Mouse (Mus musculus): ENCODE results near the gene Llgl2. TPM values are rescaled to one million over a fixed set of nuclear protein-coding genes. Genes with fewer than 3 reads are reported as not detected.

Llgl2 gene
- polyA plus RNA-seq, 1 experiment from 2014 or later, result 21.5 TPM

DNA sequence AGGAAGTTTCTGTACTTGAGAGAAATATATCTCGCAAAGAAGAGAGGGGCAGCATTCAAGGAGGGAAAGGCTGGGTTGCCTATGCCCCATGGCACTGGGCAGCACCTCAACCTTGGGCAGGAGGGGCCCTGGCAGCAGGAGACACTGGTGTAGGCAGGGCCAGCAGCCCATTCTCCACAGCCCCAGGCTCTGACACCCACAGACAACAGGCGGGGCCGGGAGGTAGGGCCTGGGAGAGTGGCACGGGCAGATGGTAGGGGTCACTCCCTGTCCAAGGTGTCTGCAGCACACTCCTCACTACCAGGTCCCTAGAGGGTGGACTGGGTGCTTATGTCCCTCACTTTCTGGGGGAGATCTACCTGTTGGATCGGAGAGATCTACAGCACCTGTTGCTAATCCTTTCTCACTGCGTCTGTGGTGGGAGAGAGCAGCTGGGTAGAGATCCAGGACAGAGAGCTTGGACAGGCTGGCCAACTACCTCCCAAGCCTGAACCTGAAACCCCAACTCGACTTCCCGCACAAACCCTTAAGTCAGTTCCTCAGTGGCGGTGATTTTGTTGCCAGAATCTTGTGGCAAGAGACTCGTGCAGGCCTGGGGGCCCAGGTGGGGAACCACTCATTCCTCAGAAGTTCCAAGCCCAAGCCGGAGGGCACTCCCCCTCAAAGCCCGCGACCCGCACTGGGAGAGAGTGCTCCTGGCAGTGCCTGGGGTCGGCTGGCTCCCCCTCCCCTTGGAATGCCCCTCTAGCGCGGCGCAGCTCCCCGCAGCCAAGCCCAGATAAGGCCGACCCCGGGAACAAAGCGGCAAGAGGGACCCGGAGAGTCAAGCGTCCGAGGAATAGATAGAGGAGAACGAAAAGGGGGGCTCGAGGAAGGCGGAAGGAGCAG lies 11.1 kb upstream of the Llgl2 start:
- no peaks in the 10 kb centered on the region for H3K27me3 ChIP-seq (ENCODE audit: control insufficient read depth, insufficient read depth, low read length)
- H3K27ac ChIP-seq (ENCODE audit: low read depth, low read length), result peak overlapping the region; percentile 82
- peak; percentile 32; the same call in 1 of the 2 replicates for ATAC-seq (replicated peaks; ENCODE audit: insufficient number of reproducible peaks, low FRiP score, low TSS enrichment)
- peak overlapping the region; percentile 81 for H3K9ac ChIP-seq (ENCODE audit: low read depth, low read length)
- H3K4me3 ChIP-seq (ENCODE audit: low read depth, low read length), result peak overlapping the region; percentile 89
- peak overlapping the region; percentile 91 for H3K4me2 ChIP-seq
- no peaks in the 10 kb centered on the region for H3K9me3 ChIP-seq (replicated peaks; ENCODE audit: control insufficient read depth, low read length)
- H3K4me1 ChIP-seq (ENCODE audit: control insufficient read depth, insufficient read depth, low read length), result peaks cover 59% of the 10 kb centered on the region
- 2% methylated on average over 28 of the region's 28 CpGs for WGBS (ENCODE audit: insufficient replicate concordance)
- H3K36me3 ChIP-seq (ENCODE audit: control insufficient read depth, insufficient read depth, low read length), result peaks cover 6% of the 10 kb centered on the region; the same call in 1 of the 2 replicates

DNA sequence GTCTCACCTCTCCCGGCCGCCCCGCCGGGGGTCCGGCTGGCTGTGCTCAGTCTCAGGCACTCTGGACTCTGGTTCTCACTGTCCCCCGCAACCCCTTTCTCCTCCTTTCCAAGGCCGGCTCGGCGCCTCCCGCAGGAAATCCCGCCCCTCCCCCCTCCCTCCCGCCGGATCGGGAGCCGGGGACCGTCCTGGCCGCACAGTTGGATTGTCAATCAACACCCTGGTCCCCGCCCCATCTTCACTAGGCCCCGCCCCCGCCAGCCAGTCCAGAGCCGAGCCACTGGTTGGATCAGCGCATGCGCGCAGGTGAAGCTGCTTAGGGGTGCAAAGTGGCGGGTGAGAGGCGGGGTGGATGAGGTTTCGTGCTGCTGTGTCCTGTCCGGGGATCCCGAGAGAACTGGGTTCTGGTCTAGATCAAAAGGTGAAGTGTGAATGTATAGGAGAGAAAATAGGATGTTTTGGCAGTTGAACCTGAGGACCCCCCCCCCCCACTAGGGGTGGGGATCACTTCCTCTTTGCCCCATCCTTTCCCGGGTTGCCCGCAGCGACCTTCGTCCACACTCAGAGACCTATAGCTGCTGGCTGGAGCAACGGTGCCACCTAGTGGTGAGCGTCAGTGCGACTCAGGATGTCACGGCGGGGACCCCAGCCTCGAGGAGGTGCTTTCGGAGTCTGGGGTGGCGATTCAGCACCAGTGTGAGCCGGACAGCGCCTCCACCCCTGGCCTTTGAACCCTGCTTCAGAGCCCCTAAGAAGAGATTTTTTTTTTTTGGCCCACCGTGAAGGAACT lies 10.1 kb upstream of the Llgl2 start, which contains the start of gene Caskin2:
Gene Caskin2 (minus strand): TSS at position 133 of the 790 bp plus-strand sequence.
- no peaks in the 10 kb centered on the region for H3K9me3 ChIP-seq (replicated peaks; ENCODE audit: control insufficient read depth, low read length)
- peak within 1 kb of the TSS; percentile 82 for H3K27ac ChIP-seq (ENCODE audit: low read depth, low read length)
- whole genome bisulfite sequencing (ENCODE audit: insufficient replicate concordance), result under 1% methylated on average over 42 of the region's 44 CpGs
- H3K27me3 ChIP-seq (ENCODE audit: control insufficient read depth, insufficient read depth, low read length), result no peaks in the 10 kb centered on the region
- ATAC-seq (replicated peaks; ENCODE audit: insufficient number of reproducible peaks, low FRiP score, low TSS enrichment), result peak; percentile 85
- peaks cover 49% of the 10 kb centered on the region for H3K4me1 ChIP-seq (ENCODE audit: control insufficient read depth, insufficient read depth, low read length)
- peak within 1 kb of the TSS; percentile 89 for H3K4me3 ChIP-seq (ENCODE audit: low read depth, low read length)
- H3K9ac ChIP-seq (ENCODE audit: low read depth, low read length), result peak within 1 kb of the TSS; percentile 81
- H3K4me2 ChIP-seq, result peak within 1 kb of the TSS; percentile 91
- peaks cover 10% of the 10 kb centered on the region; the same call in 1 of the 2 replicates for H3K36me3 ChIP-seq (ENCODE audit: control insufficient read depth, insufficient read depth, low read length)

DNA sequence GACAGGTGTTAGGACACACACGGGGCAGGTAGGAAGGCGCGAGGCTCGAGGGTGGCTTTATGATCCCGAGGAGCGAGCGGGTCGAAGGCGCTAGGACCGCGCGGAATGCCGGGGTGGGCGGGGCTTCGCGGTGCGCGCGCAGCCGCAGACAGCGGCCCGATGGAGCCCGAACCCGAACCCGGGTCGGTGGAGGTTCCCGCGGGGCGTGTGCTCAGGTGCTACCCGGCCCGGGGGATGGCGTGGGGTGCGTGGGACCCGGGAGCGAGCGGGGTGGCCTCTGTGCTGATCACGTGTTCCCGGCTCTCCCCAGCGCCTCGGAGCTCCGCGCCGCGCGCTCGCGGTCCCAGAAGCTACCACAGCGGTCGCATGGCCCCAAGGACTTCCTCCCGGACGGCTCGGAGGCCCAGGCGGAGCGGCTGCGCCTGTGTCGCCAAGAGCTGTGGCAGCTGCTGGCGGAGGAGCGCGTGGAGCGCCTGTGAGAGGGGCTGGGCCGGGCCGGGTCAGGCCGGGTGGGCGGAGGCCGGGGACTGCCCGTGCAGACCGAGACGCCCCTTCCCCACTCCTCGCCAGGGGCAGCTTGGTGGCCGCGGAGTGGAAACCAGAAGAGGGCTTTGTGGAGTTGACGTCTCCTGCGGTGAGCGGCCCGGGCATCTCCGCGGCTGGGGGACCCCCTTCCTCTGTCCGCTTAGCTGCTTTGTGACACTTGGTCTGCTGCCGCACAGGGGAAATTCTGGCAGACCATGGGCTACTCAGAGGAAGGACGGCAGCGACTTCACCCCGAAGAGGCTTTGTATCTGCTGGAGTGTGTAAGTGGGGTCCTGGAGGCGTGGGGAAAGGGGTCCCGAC lies 9.0 kb upstream of the Llgl2 start, which contains the start of gene Tsen54:
Gene Tsen54 (plus strand): TSS at position 120 of the 846 bp plus-strand sequence.
- H3K27ac ChIP-seq (ENCODE audit: low read depth, low read length), result peak within 1 kb of the TSS; percentile 82
- H3K4me2 ChIP-seq, result peak within 1 kb of the TSS; percentile 91
- ATAC-seq (replicated peaks; ENCODE audit: insufficient number of reproducible peaks, low FRiP score, low TSS enrichment), result peak; percentile 47
- H3K9me3 ChIP-seq (replicated peaks; ENCODE audit: control insufficient read depth, low read length), result no peaks in the 10 kb centered on the region
- peaks cover 12% of the 10 kb centered on the region for H3K36me3 ChIP-seq (ENCODE audit: control insufficient read depth, insufficient read depth, low read length)
- under 1% methylated on average over 76 of the region's 84 CpGs for WGBS (ENCODE audit: insufficient replicate concordance)
- H3K9ac ChIP-seq (ENCODE audit: low read depth, low read length), result peak within 1 kb of the TSS; percentile 82
- H3K27me3 ChIP-seq (ENCODE audit: control insufficient read depth, insufficient read depth, low read length), result no peaks in the 10 kb centered on the region
- H3K4me1 ChIP-seq (ENCODE audit: control insufficient read depth, insufficient read depth, low read length), result peaks cover 38% of the 10 kb centered on the region
- peak within 1 kb of the TSS; percentile 89 for H3K4me3 ChIP-seq (ENCODE audit: low read depth, low read length)

DNA sequence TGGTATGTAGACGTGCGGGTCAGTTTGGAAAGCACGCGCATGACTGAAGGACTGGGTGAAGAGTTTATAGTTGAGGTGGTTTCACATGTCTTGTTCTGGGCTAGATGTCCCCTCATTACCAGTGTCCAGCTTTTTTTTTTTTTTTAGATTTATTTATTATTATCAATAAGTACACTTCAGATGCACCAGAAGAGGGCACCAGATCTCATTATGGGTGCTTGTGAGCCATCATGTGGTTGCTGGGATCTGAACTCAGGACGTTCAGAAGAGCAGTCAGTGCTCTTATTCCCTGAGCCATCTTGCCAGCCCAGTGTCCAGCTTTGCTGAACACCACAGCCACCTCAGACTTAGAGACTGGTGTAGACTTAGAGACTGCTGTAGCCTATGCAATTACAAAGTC lies 6.5 kb upstream of the Llgl2 start:
- Histone ChIP-seq H3K4me1 (ENCODE audit: control insufficient read depth, insufficient read depth, low read length) (peaks cover 14% of the 10 kb centered on the region), H3K9me3 (replicated peaks; ENCODE audit: control insufficient read depth, low read length) (no peaks in the 10 kb centered on the region), H3K9ac (ENCODE audit: low read depth, low read length) (no peak overlapping the region), H3K27ac (ENCODE audit: low read depth, low read length) (no peak overlapping the region), H3K4me3 (ENCODE audit: low read depth, low read length) (no peak overlapping the region), H3K36me3 (ENCODE audit: control insufficient read depth, insufficient read depth, low read length) (peaks cover 23% of the 10 kb centered on the region), H3K4me2 (no peak overlapping the region), H3K27me3 (ENCODE audit: control insufficient read depth, insufficient read depth, low read length) (no peaks in the 10 kb centered on the region)
- ATAC-seq (replicated peaks; ENCODE audit: insufficient number of reproducible peaks, low FRiP score, low TSS enrichment), result no peak
- WGBS (ENCODE audit: insufficient replicate concordance), result 87% methylated on average over 5 of the region's 5 CpGs

DNA sequence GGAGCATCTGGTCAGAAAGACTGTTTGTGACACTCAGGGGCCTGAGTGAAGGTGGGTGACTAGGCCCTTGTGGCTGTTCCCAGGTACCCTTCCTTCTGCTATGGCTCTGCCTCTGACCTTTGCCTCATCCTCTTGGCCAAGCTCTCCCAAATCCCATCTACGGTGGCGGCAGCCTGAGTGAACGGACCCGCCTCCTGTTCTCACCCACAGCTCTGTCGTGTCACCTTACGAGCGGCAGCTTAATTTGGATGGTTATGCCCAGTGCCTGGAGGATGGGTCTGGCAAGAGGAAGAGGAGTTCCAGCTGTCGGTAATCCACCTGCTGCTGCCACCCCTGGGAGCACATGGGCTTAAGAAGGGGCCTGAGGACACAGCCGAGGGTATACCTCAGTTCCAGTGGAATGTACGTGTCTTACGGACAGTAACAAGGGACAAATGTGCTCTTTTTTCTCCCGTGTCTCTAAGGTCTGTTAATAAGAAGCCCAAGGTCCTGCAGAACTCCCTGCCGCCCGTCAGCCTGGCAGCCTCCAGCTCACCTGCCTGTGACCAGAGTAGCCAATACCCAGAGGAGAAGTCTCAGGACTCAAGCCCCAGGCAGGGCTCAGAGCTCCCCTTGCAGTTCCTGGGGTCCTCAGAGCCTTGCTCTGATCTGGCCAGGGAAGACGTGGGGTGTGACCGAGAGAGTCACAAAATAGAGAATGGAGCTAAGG lies 3.8 kb upstream of the Llgl2 start:
- peaks cover 23% of the 10 kb centered on the region for H3K36me3 ChIP-seq (ENCODE audit: control insufficient read depth, insufficient read depth, low read length)

DNA sequence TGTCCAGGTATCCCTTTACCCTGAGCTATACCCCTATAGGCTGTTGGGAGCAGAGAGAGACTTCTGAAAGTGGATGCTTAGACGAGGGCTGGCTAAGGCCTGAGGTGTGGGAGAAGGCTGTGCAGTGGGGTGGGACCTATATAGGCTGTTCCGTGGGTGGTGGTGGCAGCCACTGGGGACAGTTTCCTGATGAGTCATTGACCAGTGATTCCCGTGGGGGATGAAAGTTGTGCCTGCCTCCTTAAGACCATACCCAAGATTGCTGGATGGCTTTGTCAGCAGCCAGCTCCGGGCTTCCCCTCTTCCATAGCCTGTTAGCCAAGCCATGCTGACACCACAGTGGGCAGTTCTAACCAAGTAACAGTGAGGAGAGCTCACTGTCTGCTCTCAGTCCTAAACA lies 2.8 kb upstream of the Llgl2 start:
- no peaks in the 10 kb centered on the region for H3K27me3 ChIP-seq (ENCODE audit: control insufficient read depth, insufficient read depth, low read length)
- H3K9ac ChIP-seq (ENCODE audit: low read depth, low read length), result no peak overlapping the region
- H3K27ac ChIP-seq (ENCODE audit: low read depth, low read length), result no peak overlapping the region
- WGBS (ENCODE audit: insufficient replicate concordance), result 79% methylated on average over 4 of the region's 4 CpGs
- H3K4me3 ChIP-seq (ENCODE audit: low read depth, low read length), result no peak overlapping the region
- H3K9me3 ChIP-seq (replicated peaks; ENCODE audit: control insufficient read depth, low read length), result no peaks in the 10 kb centered on the region
- ATAC-seq (replicated peaks; ENCODE audit: insufficient number of reproducible peaks, low FRiP score, low TSS enrichment), result no peak
- H3K4me2 ChIP-seq, result no peak overlapping the region
- peaks cover 23% of the 10 kb centered on the region for H3K36me3 ChIP-seq (ENCODE audit: control insufficient read depth, insufficient read depth, low read length)
- H3K4me1 ChIP-seq (ENCODE audit: control insufficient read depth, insufficient read depth, low read length), result 0 out of 2 replicates have a peak, but pooled peaks cover 9% of the 10 kb centered on the region

More for the DNA sequence above, 3.8 kb upstream of the Llgl2 start:
- WGBS (ENCODE audit: insufficient replicate concordance), result 84% methylated on average over 16 of the region's 16 CpGs
- Histone ChIP-seq H3K9ac (ENCODE audit: low read depth, low read length) (no peak overlapping the region), H3K27ac (ENCODE audit: low read depth, low read length) (no peak overlapping the region), H3K27me3 (ENCODE audit: control insufficient read depth, insufficient read depth, low read length) (no peaks in the 10 kb centered on the region), H3K9me3 (replicated peaks; ENCODE audit: control insufficient read depth, low read length) (no peaks in the 10 kb centered on the region), H3K4me2 (no peak overlapping the region), H3K4me1 (ENCODE audit: control insufficient read depth, insufficient read depth, low read length) (peaks cover 11% of the 10 kb centered on the region), H3K4me3 (ENCODE audit: low read depth, low read length) (no peak overlapping the region)
- no peak for ATAC-seq (replicated peaks; ENCODE audit: insufficient number of reproducible peaks, low FRiP score, low TSS enrichment)

DNA sequence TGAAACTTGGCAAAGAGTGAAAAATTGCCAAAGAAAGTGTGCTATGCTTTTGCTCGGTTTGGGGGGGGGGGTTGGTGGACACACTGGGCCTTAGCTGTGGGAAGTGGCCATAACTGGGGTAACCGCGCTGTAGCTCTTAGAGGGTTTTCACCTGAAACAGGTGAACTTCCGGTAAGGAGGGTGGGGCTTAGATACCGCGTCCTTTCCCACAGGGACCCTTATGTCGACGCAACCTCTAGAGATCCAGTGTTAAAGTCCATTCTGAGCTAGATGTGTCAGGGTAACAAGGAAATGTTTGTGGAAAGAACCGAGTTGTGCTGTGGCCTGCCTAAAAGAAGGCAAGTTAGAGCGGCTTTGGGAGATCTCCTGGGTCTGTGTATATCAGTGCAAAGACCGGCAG lies 964 bp downstream of the Llgl2 start:
- 17% methylated on average over 11 of the region's 11 CpGs for WGBS (ENCODE audit: insufficient replicate concordance)
- peak overlapping the region; percentile 86 for H3K4me2 ChIP-seq
- H3K4me3 ChIP-seq (ENCODE audit: low read depth, low read length), result peak overlapping the region; percentile 84
- peak overlapping the region; percentile 79 for H3K9ac ChIP-seq (ENCODE audit: low read depth, low read length)
- no peaks in the 10 kb centered on the region for H3K9me3 ChIP-seq (replicated peaks; ENCODE audit: control insufficient read depth, low read length)
- no peak for ATAC-seq (replicated peaks; ENCODE audit: insufficient number of reproducible peaks, low FRiP score, low TSS enrichment)
- peaks cover 36% of the 10 kb centered on the region for H3K4me1 ChIP-seq (ENCODE audit: control insufficient read depth, insufficient read depth, low read length)
- H3K36me3 ChIP-seq (ENCODE audit: control insufficient read depth, insufficient read depth, low read length), result peaks cover 11% of the 10 kb centered on the region; the same call in 1 of the 2 replicates
- no peaks in the 10 kb centered on the region for H3K27me3 ChIP-seq (ENCODE audit: control insufficient read depth, insufficient read depth, low read length)
- no peak overlapping the region for H3K27ac ChIP-seq (ENCODE audit: low read depth, low read length)

Measured in heart, embryonic 11.5 days (tissue).